Comparison of ENCODE assay signal across 18 mouse cellular contexts in the genomic region with DNA sequence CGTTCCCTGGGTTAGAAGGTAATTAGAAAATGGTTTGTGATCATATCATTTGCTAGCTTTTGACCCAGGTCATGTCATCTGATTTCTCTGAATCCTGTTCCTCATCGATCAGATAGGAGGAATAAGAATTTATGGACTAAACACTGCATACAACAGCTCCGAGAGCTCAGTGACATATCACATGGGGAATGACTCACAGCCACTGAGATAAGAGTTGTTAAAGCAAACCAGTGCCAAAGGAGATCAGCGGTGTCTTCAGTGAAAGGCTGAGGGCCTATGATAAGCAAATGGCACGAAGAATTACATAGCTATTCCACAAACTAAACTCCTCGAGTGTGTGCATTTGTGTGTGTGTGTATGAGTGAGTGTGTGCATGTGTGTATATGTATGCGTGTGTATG. TPM values are rescaled to one million over a fixed set of nuclear protein-coding genes. Genes with fewer than 3 reads are reported as not detected.
DNase-seq lines count a peak whose midpoint lies in the region; ATAC-seq and TF ChIP-seq lines count a peak whose summit lies in the region.
"Had no signal": no experiment of that assay in that cellular context is flagged by ENCODE, and none has a peak within 500 bp of the region (broad histone marks: within the 10 kb centered on the region; RNA-seq: fewer than 3 reads in every experiment).

No protein-coding gene starts in this region.

- H3K9me3 ChIP-seq in heart, embryonic 15.5 days (replicated peaks), result no peaks in the 10 kb centered on the region
- H3K9me3 ChIP-seq in intestine, embryonic 16.5 days (ENCODE audit: control insufficient read depth, low read length), result no peaks in the 10 kb centered on the region
- H3K9me3 ChIP-seq in hindbrain, embryonic 10.5 days, result no peaks in the 10 kb centered on the region
- H3K9me3 ChIP-seq: midbrain, embryonic 15.5 days; neural tube, embryonic 13.5 days had no signal

- intact Hi-C loops in heart, adult 2 months (cut with DNase I), result no loop called here

- no peak overlapping the region for H3K4me2 ChIP-seq in heart, embryonic 15.5 days
- no peak overlapping the region for H3K4me2 ChIP-seq in intestine, embryonic 16.5 days (ENCODE audit: low read depth, low read length)
- H3K4me2 ChIP-seq: heart, embryonic 11.5 days; lung, embryonic 14.5 days; midbrain, embryonic 15.5 days; neural tube, embryonic 13.5 days had no signal

- 65% methylated on average over 7 of the region's 7 CpGs for WGBS in cerebellum, adult 2 months
- WGBS in heart, embryonic 15.5 days, result 33% methylated on average over 7 of the region's 7 CpGs
- 21% methylated on average over 7 of the region's 7 CpGs for WGBS in heart, adult 2 months
- 58% methylated on average over 7 of the region's 7 CpGs for WGBS in intestine, embryonic 16.5 days
- WGBS in hindbrain, embryonic 10.5 days, result 90% methylated on average over 7 of the region's 7 CpGs

- no peak overlapping the region for H3K4me3 ChIP-seq in cerebellum, adult 2 months (replicated peaks; ENCODE audit: insufficient read depth, low read depth, low read length)
- H3K4me3 ChIP-seq in heart, embryonic 15.5 days, result no peak overlapping the region
- no peak overlapping the region for H3K4me3 ChIP-seq in heart, adult 2 months
- H3K4me3 ChIP-seq in intestine, embryonic 16.5 days (ENCODE audit: low read length), result no peak overlapping the region
- no peak overlapping the region for H3K4me3 ChIP-seq in hindbrain, embryonic 10.5 days
- H3K4me3 ChIP-seq: left cerebral cortex, adult 2 months; midbrain, embryonic 15.5 days; neural tube, embryonic 13.5 days had no signal

- H3K4me1 ChIP-seq in cerebellum, adult 2 months (ENCODE audit: control insufficient read depth, insufficient read depth, low read length), result peaks cover 19% of the 10 kb centered on the region
- peaks cover 22% of the 10 kb centered on the region for H3K4me1 ChIP-seq in heart, embryonic 15.5 days (replicated peaks)
- H3K4me1 ChIP-seq in heart, adult 2 months (ENCODE audit: control insufficient read depth, insufficient read depth, low read length), result peaks cover 3% of the 10 kb centered on the region
- H3K4me1 ChIP-seq in intestine, embryonic 16.5 days (ENCODE audit: control insufficient read depth, insufficient read depth, low read length), result no peaks in the 10 kb centered on the region
- no peaks in the 10 kb centered on the region for H3K4me1 ChIP-seq in hindbrain, embryonic 10.5 days (replicated peaks)
- H3K4me1 ChIP-seq: midbrain, embryonic 15.5 days; neural tube, embryonic 13.5 days had no signal

- peak overlapping the region; percentile 37; the same call in 1 of the 2 replicates for H3K27ac ChIP-seq in cerebellum, adult 2 months (ENCODE audit: insufficient read depth, low read length)
- H3K27ac ChIP-seq in heart, embryonic 15.5 days, result no peak overlapping the region
- H3K27ac ChIP-seq in heart, adult 2 months, result no peak overlapping the region
- H3K27ac ChIP-seq in intestine, embryonic 16.5 days (ENCODE audit: low read length), result no peak overlapping the region
- H3K27ac ChIP-seq in hindbrain, embryonic 10.5 days, result no peak overlapping the region
- H3K27ac ChIP-seq: hindbrain, postnatal 0 days; left cerebral cortex, adult 2 months; liver, embryonic 14.5 days; midbrain, embryonic 15.5 days; neural tube, embryonic 13.5 days had no signal

- peaks cover 64% of the 10 kb centered on the region for H3K36me3 ChIP-seq in heart, embryonic 15.5 days
- peaks cover 56% of the 10 kb centered on the region for H3K36me3 ChIP-seq in heart, adult 2 months (ENCODE audit: control insufficient read depth, insufficient read depth, low read length)
- no peaks in the 10 kb centered on the region for H3K36me3 ChIP-seq in intestine, embryonic 16.5 days (ENCODE audit: control insufficient read depth, insufficient read depth, low read length)
- H3K36me3 ChIP-seq in hindbrain, embryonic 10.5 days, result no peaks in the 10 kb centered on the region
- H3K36me3 ChIP-seq: midbrain, embryonic 15.5 days; neural tube, embryonic 13.5 days had no signal

- peak; percentile 33; the same call in 1 of the 2 replicates for ATAC-seq in heart, embryonic 15.5 days (replicated peaks; ENCODE audit: insufficient number of reproducible peaks, insufficient read depth, low FRiP score, low read depth)
- peak; percentile 89 for ATAC-seq in intestine, embryonic 16.5 days
- ATAC-seq: midbrain, embryonic 15.5 days had no signal

- no peak for TF ChIP-seq CTCF in cerebellum, adult 2 months (IDR thresholded peaks at IDR 0.05; ENCODE audit: borderline replicate concordance, insufficient read depth, low read depth, low read length)
- no peak for TF ChIP-seq CTCF in heart, adult 2 months (IDR thresholded peaks at IDR 0.05)

- no peak overlapping the region for H3K9ac ChIP-seq in heart, embryonic 15.5 days
- H3K9ac ChIP-seq in heart, adult 2 months (ENCODE audit: low read depth, low read length), result no peak overlapping the region
- H3K9ac ChIP-seq in intestine, embryonic 16.5 days (ENCODE audit: low read depth, low read length), result no peak overlapping the region
- H3K9ac ChIP-seq: liver, embryonic 14.5 days; lung, embryonic 14.5 days; midbrain, embryonic 15.5 days; neural tube, embryonic 13.5 days had no signal

- no peak for TF ChIP-seq POLR2A in cerebellum, adult 2 months (IDR thresholded peaks at IDR 0.05; ENCODE audit: borderline replicate concordance, insufficient read depth, low read length)
- TF ChIP-seq POLR2A in heart, adult 2 months (IDR thresholded peaks at IDR 0.05; ENCODE audit: insufficient read depth, low read depth, low read length), result no peak

- DNase-seq in cerebellum, adult 2 months, result peak in 1 of 2 experiments; percentile 25
- no peak for DNase-seq in cerebellum, adult 8-10 months
- no peak for DNase-seq in heart, adult 2 months
- peak; percentile 14 to 15 for DNase-seq in adrenal gland, postnatal 36 days
- no peak for DNase-seq in hindbrain, embryonic 10.5 days (ENCODE audit: low spot score)
- DNase-seq: gastrocnemius, postnatal 36 days; kidney, adult 18-20 months; kidney, postnatal 4 days; lung, embryonic 14.5 days; lung, postnatal 36 days had no signal

- H3K79me2 ChIP-seq in heart, adult 2 months (replicated peaks; ENCODE audit: control insufficient read depth, insufficient read depth, low read length), result peaks cover 2% of the 10 kb centered on the region; the same call in 1 of the 2 replicates

- H3K27me3 ChIP-seq in cerebellum, adult 2 months (ENCODE audit: control insufficient read depth, insufficient read depth, low read length), result no peaks in the 10 kb centered on the region
- H3K27me3 ChIP-seq in heart, embryonic 15.5 days, result no peaks in the 10 kb centered on the region
- H3K27me3 ChIP-seq in heart, adult 2 months (ENCODE audit: control insufficient read depth, insufficient read depth, low read length), result no peaks in the 10 kb centered on the region
- H3K27me3 ChIP-seq in intestine, embryonic 16.5 days (replicated peaks; ENCODE audit: control insufficient read depth, insufficient read depth, low read length), result no peaks in the 10 kb centered on the region
- no peaks in the 10 kb centered on the region for H3K27me3 ChIP-seq in hindbrain, embryonic 10.5 days (ENCODE audit: insufficient read depth, poor library complexity, severe bottlenecking)
- H3K27me3 ChIP-seq: midbrain, embryonic 15.5 days; neural tube, embryonic 13.5 days had no signal

- TF ChIP-seq EP300 in heart, adult 2 months (IDR thresholded peaks at IDR 0.05; ENCODE audit: insufficient read depth, low read depth, low read length), result no peak

RNA-seq across cellular contexts. Expression of a gene that starts 54.0 kb away (rescaled TPM):
- 0.47 and 0.67 TPM in 2 replicates for polyA plus RNA-seq in cerebellum, adult 2 months (2012; rRNA removed)
- polyA plus RNA-seq in heart, embryonic 15.5 days (2015; fragmentation: Nextera tagmentation; extraction: Ambion mirVana), result 583 and 694 TPM in 2 replicates
- 1,000 to 10,000 TPM; 2,567 to 3,090 TPM for total RNA-seq in heart, adult 2 months (2021)
- polyA plus RNA-seq in heart, adult 2 months (2012; rRNA removed), result 88.4 and 181 TPM in 2 replicates
- total RNA-seq in adrenal gland, postnatal 36 days (2021), result 1 to 10 TPM in 1 of 2 experiments, under 1 TPM in 1; 0.10 to 1.1 TPM
- 0.44 and 0.50 TPM in 2 replicates for polyA plus RNA-seq in intestine, embryonic 16.5 days (2015; fragmentation: Nextera tagmentation; extraction: Ambion mirVana)
- polyA plus RNA-seq in hindbrain, embryonic 10.5 days (2016; fragmentation: Nextera tagmentation; extraction: Ambion mirVana), result 0.10 and 0.32 TPM in 2 replicates

Comparison
In these comparisons a context has a peak if more than half of its experiments do, and no peak if none do; other contexts are left out.
1. DNase-seq: peak in adrenal gland, postnatal 36 days (2 of 2); none in cerebellum, adult 8-10 months (single experiment), heart, adult 2 months (0 of 2) and hindbrain, embryonic 10.5 days (single experiment).
2. RNA of a gene that starts 54.0 kb away (polyA plus RNA-seq): 583 to 694 TPM in heart, embryonic 15.5 days and 88.4 to 181 TPM in heart, adult 2 months; 0.44 to 0.50 TPM in intestine, embryonic 16.5 days, 0.47 to 0.67 TPM in cerebellum, adult 2 months and 0.10 to 0.32 TPM in hindbrain, embryonic 10.5 days; every median in the first group is over 10 times any median in the second.